Mouse (Mus musculus) midbrain, postnatal 0 days (tissue): ENCODE results near the gene Eif4e2. TPM values are rescaled to one million over a fixed set of nuclear protein-coding genes. Genes with fewer than 3 reads are reported as not detected.

Experiments
- ATAC-seq: fragments of 200-750 bp; cut with Nextera tagmentation; 2 replicates; pipeline ENCODE4 v1.8.0; 2017; ENCODE audit warnings: moderate number of reproducible peaks, mild to moderate bottlenecking, moderate TSS enrichment, moderate library complexity; ENCODE audit not compliant: low FRiP score
- DNase-seq: peaks from one replicate; pipeline ENCODE4 v3.0.0-alpha.2; 2015; ENCODE audit warnings: low spot score
- H3K27ac ChIP-seq: fragments of 300-500 bp; sonication (generic); 2 replicates; pipeline ENCODE4 v1.5.1; 2014; ENCODE audit warnings: low read depth, mild to moderate bottlenecking, low read length, mixed read lengths
- H3K27me3 ChIP-seq: fragments of 300-500 bp; sonication (generic); 2 replicates; pipeline ENCODE4 v1.6.1; 2014; ENCODE audit warnings: low read length, control low read depth, mixed read lengths; ENCODE audit not compliant: insufficient read depth
- H3K36me3 ChIP-seq: fragments of 300-500 bp; sonication (generic); 2 replicates; pipeline ENCODE4 v1.6.1; 2014; ENCODE audit warnings: low read length, control low read depth, mixed read lengths; ENCODE audit not compliant: insufficient read depth
- H3K4me1 ChIP-seq: fragments of 300-500 bp; sonication (generic); 2 replicates; pipeline ENCODE4 v1.6.1; 2014; ENCODE audit warnings: mild to moderate bottlenecking, control low read depth, antibody characterized with exemption, low read length, mixed read lengths; ENCODE audit not compliant: insufficient read depth
- H3K4me2 ChIP-seq: fragments of 300-500 bp; sonication (generic); 2 replicates; pipeline ENCODE4 v1.6.1; 2014; ENCODE audit warnings: low read depth, mild to moderate bottlenecking, low read length, mixed read lengths; ENCODE audit not compliant: poor library complexity, severe bottlenecking
- H3K4me3 ChIP-seq: fragments of 300-500 bp; sonication (generic); 2 replicates; pipeline ENCODE4 v1.5.1; 2014; ENCODE audit warnings: low read depth, mild to moderate bottlenecking, low read length, moderate library complexity
- H3K9ac ChIP-seq: fragments of 300-500 bp; sonication (generic); replicated peaks from 2 replicates; pipeline ENCODE4 v1.6.1; 2014; ENCODE audit warnings: mild to moderate bottlenecking, low read length, moderate library complexity, mixed read lengths; ENCODE audit not compliant: poor library complexity, severe bottlenecking
- H3K9me3 ChIP-seq: fragments of 300-500 bp; sonication (generic); 2 replicates; pipeline ENCODE4 v1.6.1; 2016; ENCODE audit warnings: low read length, control low read depth
- CTCF ChIP-seq: IDR thresholded peaks from 2 replicates; pipeline ENCODE4 v1.5.1; 2016; ENCODE audit warnings: antibody characterized with exemption, mild to moderate bottlenecking
- WGBS: fragments of 180-500 bp; shearing (Covaris S2); extraction: QIAGEN DNeasy Blood & Tissue Kit; methylation state at CpG from one replicate; pipeline ENCODE4 v1.1.7; 2014; 5-methylcytosine and 5-hydroxymethylcytosine counted together
- polyA plus RNA-seq: library from polyadenylated mRNA; unstranded; fragments of >200 nt; fragmentation: Nextera tagmentation; extraction: Ambion mirVana; gene quantifications from 2 replicates; pipeline ENCODE4 v1.2.1, GENCODE M21; 2015
- total RNA-seq: library from RNA; depleted of rRNA; stranded (reverse); fragments of >200 nt; gene quantifications from 2 replicates; pipeline ENCODE4 v1.2.3, GENCODE M21; 2014; rRNA removed

Gene Eif4e2
- total and polyA plus RNA-seq, 2 experiments from 2014 or later, result 64.5 to 92.7 TPM

GRCm38 (mm10) chr1:87282413-87282788 lies 68.7 kb downstream of the Eif4e2 start:
- no peaks in the 10 kb centered on the region for H3K36me3 ChIP-seq
- ATAC-seq, result no peak

GRCm38 (mm10) chr1:87283410-87283960 lies 69.8 kb downstream of the Eif4e2 start:
- Histone ChIP-seq H3K4me2 (no peak overlapping the region), H3K9ac (no peak overlapping the region), H3K4me1 (no peaks in the 10 kb centered on the region), H3K27me3 (no peaks in the 10 kb centered on the region), H3K4me3 (no peak overlapping the region), H3K9me3 (no peaks in the 10 kb centered on the region), H3K36me3 (no peaks in the 10 kb centered on the region), H3K27ac (no peak overlapping the region)
- ATAC-seq (no peak), DNase-seq (no peak)
- no peak for TF ChIP-seq CTCF
- 89% methylated on average over 10 of the region's 10 CpGs for WGBS

More at GRCm38 (mm10) chr1:87282413-87282788, 68.7 kb downstream of the Eif4e2 start:
- H3K4me1 ChIP-seq, result no peaks in the 10 kb centered on the region; the same call in 1 of the 2 replicates
- H3K27ac ChIP-seq, result no peak overlapping the region
- H3K9ac ChIP-seq, result no peak overlapping the region
- no peaks in the 10 kb centered on the region for H3K9me3 ChIP-seq
- no peak overlapping the region for H3K4me3 ChIP-seq
- no peak for DNase-seq
- no peak overlapping the region for H3K4me2 ChIP-seq
- WGBS, result 68% methylated on average over 6 of the region's 6 CpGs
- TF ChIP-seq CTCF, result no peak; the same call in 1 of the 2 replicates
- H3K27me3 ChIP-seq, result no peaks in the 10 kb centered on the region

- ATAC-seq (no peak), DNase-seq (no peak)
- Histone ChIP-seq H3K27ac (no peak overlapping the region), H3K9me3 (no peaks in the 10 kb centered on the region), H3K4me3 (no peak overlapping the region), H3K4me1 (no peaks in the 10 kb centered on the region), H3K4me2 (no peak overlapping the region), H3K9ac (no peak overlapping the region), H3K36me3 (no peaks in the 10 kb centered on the region), H3K27me3 (no peaks in the 10 kb centered on the region)
- no peak for TF ChIP-seq CTCF
- 47% methylated on average over 2 of the region's 2 CpGs for WGBS
Observed at GRCm38 (mm10) chr1:87287105-87287504, 73.4 kb downstream of the Eif4e2 start.

Other genes starting within 250 kb of the Eif4e2 start
- gene Alppl2, start 124.0 kb upstream of the Eif4e2 start, total RNA-seq, result not detected in 2 replicates
- not detected in 2 replicates for gene Alppl2, start 124.0 kb upstream of the Eif4e2 start, polyA plus RNA-seq
- gene Alpi, start 112.3 kb upstream of the Eif4e2 start, total RNA-seq, result 0.49 TPM in 1 of 2 replicates, not detected in the other
- not detected in 2 replicates for gene Alpi, start 112.3 kb upstream of the Eif4e2 start, polyA plus RNA-seq
- gene Akp3, start 88.9 kb upstream of the Eif4e2 start, total RNA-seq, result 0.38 TPM in 1 of 2 replicates, not detected in the other
- not detected in 2 replicates for gene Akp3, start 88.9 kb upstream of the Eif4e2 start, polyA plus RNA-seq
- 15.8 and 16.2 TPM in 2 replicates for gene Ecel1, start 57.4 kb upstream of the Eif4e2 start, total RNA-seq
- 16.7 and 18.9 TPM in 2 replicates for gene Ecel1, start 57.4 kb upstream of the Eif4e2 start, polyA plus RNA-seq
- gene Prss56, start 30.6 kb upstream of the Eif4e2 start, total RNA-seq, result 0.94 TPM in 1 of 2 replicates, not detected in the other
- 0.07 TPM in 1 of 2 replicates, not detected in the other for gene Prss56, start 30.6 kb upstream of the Eif4e2 start, polyA plus RNA-seq
- not detected in 2 replicates for gene Chrnd, start 23.3 kb upstream of the Eif4e2 start, total RNA-seq
- not detected in 2 replicates for gene Chrnd, start 23.3 kb upstream of the Eif4e2 start, polyA plus RNA-seq
- gene Chrng, start 9.3 kb upstream of the Eif4e2 start, total RNA-seq, result 0.49 TPM in 1 of 2 replicates, not detected in the other
- not detected in 2 replicates for gene Chrng, start 9.3 kb upstream of the Eif4e2 start, polyA plus RNA-seq
- 4.2 and 7.8 TPM in 2 replicates for gene Efhd1, start 50.4 kb downstream of the Eif4e2 start, total RNA-seq
- 1.7 and 2.6 TPM in 2 replicates for gene Efhd1, start 50.4 kb downstream of the Eif4e2 start, polyA plus RNA-seq
- 69.0 and 75.0 TPM in 2 replicates for gene Gigyf2, start 113.1 kb downstream of the Eif4e2 start, total RNA-seq
- 45.4 and 46.4 TPM in 2 replicates for gene Gigyf2, start 113.1 kb downstream of the Eif4e2 start, polyA plus RNA-seq
- 4.5 and 8.0 TPM in 2 replicates for gene Kcnj13, start 180.8 kb downstream of the Eif4e2 start, total RNA-seq
- gene Kcnj13, start 180.8 kb downstream of the Eif4e2 start, polyA plus RNA-seq, result 10.2 and 10.8 TPM in 2 replicates